Mouse (Mus musculus) hindbrain, embryonic 13.5 days (tissue): Measurements from ENCODE around the gene Zfp937. TPM values are rescaled to one million over a fixed set of nuclear protein-coding genes. Genes with fewer than 3 reads are reported as not detected.

ENCODE experiments used
- polyA plus RNA-seq: library from polyadenylated mRNA; unstranded; fragments of >200 nt; fragmentation: Nextera tagmentation; extraction: Ambion mirVana; gene quantifications from 2 replicates; pipeline ENCODE4 v1.2.1, GENCODE M21; 2015

Gene Zfp937
- polyA plus RNA-seq, 1 experiment from 2014 or later = 12.0 TPM

Other genes starting within 250 kb of the Zfp937 start
- 11.1 and 11.2 TPM in 2 replicates for gene Zfp120, start 81.4 kb upstream of the Zfp937 start, polyA plus RNA-seq
- gene Gm10770, start 38.4 kb upstream of the Zfp937 start, polyA plus RNA-seq = not detected in 2 replicates
- not detected in 2 replicates for gene Gm14139, start 36.3 kb upstream of the Zfp937 start, polyA plus RNA-seq
- 3.2 and 4.3 TPM in 2 replicates for gene Gm21994, start 37.5 kb downstream of the Zfp937 start, polyA plus RNA-seq
- gene Gm14124, start 39.4 kb downstream of the Zfp937 start, polyA plus RNA-seq = not detected in 2 replicates
- 0.88 and 1.2 TPM in 2 replicates for gene Gm10130, start 105.6 kb downstream of the Zfp937 start, polyA plus RNA-seq
- 14.9 and 15.8 TPM in 2 replicates for gene 3300002I08Rik, start 144.7 kb downstream of the Zfp937 start, polyA plus RNA-seq
- gene Zfp442, start 233.4 kb downstream of the Zfp937 start, polyA plus RNA-seq = 8.0 and 9.3 TPM in 2 replicates